Mouse (Mus musculus) kidney, postnatal 10 days (tissue): ENCODE results near the gene Hist1h2ad.
"Not testable (repeated sequence)": the region's sequence is repeated elsewhere in the genome, so short reads cannot be mapped to it uniquely, and the experiment has no call there.

Source experiments
- DNase-seq: peaks from one replicate; pipeline ENCODE4 v3.0.0; 2021; ENCODE audit warnings: mixed read lengths

The Hist1h2ad gene

GRCm38 (mm10) chr13:23542225-23542980 lies 31.8 kb upstream of the Hist1h2ad start:
- DNase-seq = not testable (repeated sequence)

GRCm38 (mm10) chr13:23542999-23543607 lies 31.1 kb upstream of the Hist1h2ad start, which contains the start of gene Hist1h2bh:
Gene Hist1h2bh (minus strand): TSS chr13:23543392.
- DNase-seq = peak; percentile 72

- peak; percentile 73 for DNase-seq
Measured at GRCm38 (mm10) chr13:23543965-23544786, 30.0 kb upstream of the Hist1h2ad start, which contains the start of gene Hist1h3f. Gene Hist1h3f (plus strand): TSS chr13:23544052.

GRCm38 (mm10) chr13:23544787-23545120 lies 29.4 kb upstream of the Hist1h2ad start:
- DNase-seq = not testable (repeated sequence)

GRCm38 (mm10) chr13:23546694-23547093 lies 27.5 kb upstream of the Hist1h2ad start:
- DNase-seq = no peak

GRCm38 (mm10) chr13:23550761-23551145 lies 23.4 kb upstream of the Hist1h2ad start:
- DNase-seq = no peak

GRCm38 (mm10) chr13:23551146-23551834 lies 22.9 kb upstream of the Hist1h2ad start, which contains the start of gene Hist1h4f:
Gene Hist1h4f (minus strand): TSS chr13:23551648.
- DNase-seq = peak; percentile 91

GRCm38 (mm10) chr13:23551931-23552914 lies 22.0 kb upstream of the Hist1h2ad start:
- no peak for DNase-seq

GRCm38 (mm10) chr13:23552962-23553361 lies 21.2 kb upstream of the Hist1h2ad start, which contains the start of gene Hist1h1d:
Gene Hist1h1d (plus strand): TSS chr13:23553262.
- no peak for DNase-seq

GRCm38 (mm10) chr13:23554393-23554792 lies 19.8 kb upstream of the Hist1h2ad start:
- no peak for DNase-seq

GRCm38 (mm10) chr13:23554925-23555838 lies 19.0 kb upstream of the Hist1h2ad start:
- peak; percentile 83 for DNase-seq

- DNase-seq = peak; percentile 85
Measured at GRCm38 (mm10) chr13:23555839-23556416, 18.3 kb upstream of the Hist1h2ad start.

GRCm38 (mm10) chr13:23556906-23557305 lies 17.3 kb upstream of the Hist1h2ad start:
- no peak for DNase-seq

GRCm38 (mm10) chr13:23560699-23561098 lies 13.5 kb upstream of the Hist1h2ad start:
- not testable (repeated sequence) for DNase-seq

GRCm38 (mm10) chr13:23561531-23561882 lies 12.7 kb upstream of the Hist1h2ad start:
- DNase-seq = not testable (repeated sequence)

GRCm38 (mm10) chr13:23561883-23562659 lies 12.1 kb upstream of the Hist1h2ad start, which contains the start of gene Hist1h3e:
Gene Hist1h3e (minus strand): TSS chr13:23562369.
- peak; percentile 95 for DNase-seq

GRCm38 (mm10) chr13:23562699-23563462 lies 11.3 kb upstream of the Hist1h2ad start:
- peak; percentile 51 for DNase-seq

GRCm38 (mm10) chr13:23564482-23564881 lies 9.7 kb upstream of the Hist1h2ad start:
- no peak for DNase-seq
